Mouse (Mus musculus) liver, embryonic 16.5 days (tissue): ENCODE measurements around the gene Gm11084. TPM values are rescaled to one million over a fixed set of nuclear protein-coding genes. Genes with fewer than 3 reads are reported as not detected.
"Not testable (repeated sequence)": the region's sequence is repeated elsewhere in the genome, so short reads cannot be mapped to it uniquely, and the experiment has no call there.

Source experiments
- ATAC-seq: fragments of 200-750 bp; cut with Nextera tagmentation; 2 replicates; pipeline ENCODE4 v1.8.0; 2017; ENCODE audit warnings: low read depth, mild to moderate bottlenecking, moderate number of reproducible peaks, moderate library complexity
- H3K27ac ChIP-seq: fragments of 300-500 bp; sonication (generic); 2 replicates; pipeline ENCODE4 v1.5.1; 2014; ENCODE audit warnings: mild to moderate bottlenecking, low read length
- H3K27me3 ChIP-seq: fragments of 300-500 bp; sonication (generic); 2 replicates; pipeline ENCODE4 v1.6.1; 2014; ENCODE audit warnings: low read depth, low read length, mixed read lengths; ENCODE audit not compliant: control insufficient read depth, insufficient read depth
- H3K36me3 ChIP-seq: fragments of 300-500 bp; sonication (generic); 2 replicates; pipeline ENCODE4 v1.6.1; 2014; ENCODE audit warnings: mild to moderate bottlenecking; ENCODE audit not compliant: control insufficient read depth, insufficient read depth
- H3K4me1 ChIP-seq: fragments of 300-500 bp; sonication (generic); 2 replicates; pipeline ENCODE4 v1.6.1; 2014; ENCODE audit warnings: low read depth, low read length, mixed read lengths; ENCODE audit not compliant: control insufficient read depth
- H3K4me2 ChIP-seq: fragments of 300-500 bp; sonication (generic); 2 replicates; pipeline ENCODE4 v1.6.1; 2014; ENCODE audit warnings: low read depth, low read length, mixed read lengths
- H3K4me3 ChIP-seq: fragments of 300-500 bp; sonication (generic); 2 replicates; pipeline ENCODE4 v1.5.1; 2014; ENCODE audit warnings: low read depth, mild to moderate bottlenecking, low read length
- H3K9ac ChIP-seq: fragments of 300-500 bp; sonication (generic); 2 replicates; pipeline ENCODE4 v1.6.1; 2014; ENCODE audit warnings: low read depth, low read length
- H3K9me3 ChIP-seq: fragments of 300-500 bp; sonication (generic); replicated peaks from 2 replicates; pipeline ENCODE4 v1.6.1; 2016; ENCODE audit warnings: low read length; ENCODE audit not compliant: control insufficient read depth
- WGBS: fragments of 180-500 bp; shearing (Covaris S2); extraction: QIAGEN DNeasy Blood & Tissue Kit; methylation state at CpG from one replicate; pipeline ENCODE4 v1.1.7; 2014; ENCODE audit not compliant: insufficient replicate concordance; 5-methylcytosine and 5-hydroxymethylcytosine counted together
- polyA plus RNA-seq: library from polyadenylated mRNA; unstranded; fragments of >200 nt; fragmentation: Nextera tagmentation; extraction: Ambion mirVana; gene quantifications from 2 replicates; pipeline ENCODE4 v1.2.1, GENCODE M21; 2015

Gene Gm11084
- polyA plus RNA-seq, 1 experiment from 2014 or later: not detected

GRCm38 (mm10) chr2:73000194-73000593 lies 13.7 kb upstream of the Gm11084 start:
- Histone ChIP-seq H3K27ac (peak overlapping the region; percentile 41; the same call in 1 of the 2 replicates), H3K4me1 (peaks cover 57% of the 10 kb centered on the region)
- 31% methylated on average over 8 of the region's 8 CpGs for WGBS

GRCm38 (mm10) chr2:72997586-72997985 lies 11.1 kb upstream of the Gm11084 start:
- no peak overlapping the region for H3K9ac ChIP-seq

More at GRCm38 (mm10) chr2:73000194-73000593, 13.7 kb upstream of the Gm11084 start:
- H3K9me3 ChIP-seq: no peaks in the 10 kb centered on the region
- peak overlapping the region; percentile 18; the same call in 1 of the 2 replicates for H3K9ac ChIP-seq
- ATAC-seq: no peak
- H3K36me3 ChIP-seq: no peaks in the 10 kb centered on the region
- H3K27me3 ChIP-seq: no peaks in the 10 kb centered on the region
- H3K4me3 ChIP-seq: no peak overlapping the region
- no peak overlapping the region for H3K4me2 ChIP-seq

GRCm38 (mm10) chr2:72996808-72997378 lies 10.4 kb upstream of the Gm11084 start:
- 39% methylated on average over 9 of the region's 9 CpGs for WGBS
- H3K27ac ChIP-seq: no peak overlapping the region
- no peaks in the 10 kb centered on the region for H3K9me3 ChIP-seq
- no peaks in the 10 kb centered on the region for H3K36me3 ChIP-seq
- H3K4me2 ChIP-seq: 0 out of 2 replicates have a peak overlapping the region, but pooled peaks have one; percentile 0
- H3K9ac ChIP-seq: 0 out of 2 replicates have a peak overlapping the region, but pooled peaks have one; percentile 2
- no peaks in the 10 kb centered on the region for H3K27me3 ChIP-seq
- peak; percentile 65 for ATAC-seq
- H3K4me3 ChIP-seq: no peak overlapping the region
- peaks cover 24% of the 10 kb centered on the region for H3K4me1 ChIP-seq

More at GRCm38 (mm10) chr2:72997586-72997985, 11.1 kb upstream of the Gm11084 start:
- whole genome bisulfite sequencing: 72% methylated on average over 4 of the region's 4 CpGs
- no peak for ATAC-seq
- peaks cover 31% of the 10 kb centered on the region for H3K4me1 ChIP-seq
- no peak overlapping the region for H3K4me3 ChIP-seq
- H3K4me2 ChIP-seq: no peak overlapping the region
- H3K27me3 ChIP-seq: no peaks in the 10 kb centered on the region
- no peaks in the 10 kb centered on the region for H3K36me3 ChIP-seq
- no peaks in the 10 kb centered on the region for H3K9me3 ChIP-seq
- H3K27ac ChIP-seq: no peak overlapping the region

GRCm38 (mm10) chr2:72995346-72996097 lies 9.0 kb upstream of the Gm11084 start:
- H3K4me1 ChIP-seq: peaks cover 14% of the 10 kb centered on the region
- no peaks in the 10 kb centered on the region for H3K9me3 ChIP-seq
- no peak overlapping the region for H3K9ac ChIP-seq
- H3K27ac ChIP-seq: peak overlapping the region; percentile 26; the same call in 1 of the 2 replicates
- no peaks in the 10 kb centered on the region for H3K27me3 ChIP-seq
- 64% methylated on average over 9 of the region's 9 CpGs for WGBS
- ATAC-seq: no peak
- H3K36me3 ChIP-seq: no peaks in the 10 kb centered on the region
- no peak overlapping the region for H3K4me3 ChIP-seq
- H3K4me2 ChIP-seq: no peak overlapping the region

GRCm38 (mm10) chr2:72994165-72994564 lies 7.6 kb upstream of the Gm11084 start:
- Histone ChIP-seq H3K9me3 (no peaks in the 10 kb centered on the region), H3K4me3 (no peak overlapping the region), H3K4me1 (peaks cover 10% of the 10 kb centered on the region), H3K9ac (no peak overlapping the region), H3K4me2 (no peak overlapping the region), H3K27me3 (no peaks in the 10 kb centered on the region), H3K27ac (no peak overlapping the region), H3K36me3 (0 out of 2 replicates have a peak, but pooled peaks cover 1% of the 10 kb centered on the region)
- ATAC-seq: no peak
- WGBS: 54% methylated on average over 2 of the region's 2 CpGs

- Histone ChIP-seq H3K27me3 (no peaks in the 10 kb centered on the region), H3K4me2 (no peak overlapping the region), H3K4me3 (no peak overlapping the region), H3K4me1 (peaks cover 7% of the 10 kb centered on the region), H3K9ac (no peak overlapping the region), H3K9me3 (no peaks in the 10 kb centered on the region), H3K36me3 (0 out of 2 replicates have a peak, but pooled peaks cover 2% of the 10 kb centered on the region), H3K27ac (no peak overlapping the region)
- no peak for ATAC-seq
- 89% methylated on average over 17 of the region's 17 CpGs for WGBS
Measured at GRCm38 (mm10) chr2:72992497-72992896, 6.0 kb upstream of the Gm11084 start.

GRCm38 (mm10) chr2:72988945-72989344 lies 2.4 kb upstream of the Gm11084 start:
- WGBS: 74% methylated on average over 9 of the region's 9 CpGs
- not testable (repeated sequence) for H3K9ac ChIP-seq, H3K27me3 ChIP-seq, H3K4me3 ChIP-seq, H3K4me2 ChIP-seq, ATAC-seq, H3K27ac ChIP-seq, H3K4me1 ChIP-seq, H3K36me3 ChIP-seq, H3K9me3 ChIP-seq

GRCm38 (mm10) chr2:72985516-72985915 lies 1.0 kb downstream of the Gm11084 start:
- 0 out of 2 replicates have a peak, but pooled peaks cover 2% of the 10 kb centered on the region for H3K36me3 ChIP-seq
- no peaks in the 10 kb centered on the region for H3K9me3 ChIP-seq
- peaks cover 10% of the 10 kb centered on the region for H3K4me1 ChIP-seq
- no peaks in the 10 kb centered on the region for H3K27me3 ChIP-seq
- H3K9ac ChIP-seq: no peak overlapping the region
- no peak overlapping the region for H3K4me2 ChIP-seq
- no peak overlapping the region for H3K4me3 ChIP-seq
- 53% methylated on average over 1 of the region's 1 CpGs for WGBS
- H3K27ac ChIP-seq: no peak overlapping the region
- no peak for ATAC-seq

GRCm38 (mm10) chr2:72984806-72985205 lies 1.7 kb downstream of the Gm11084 start:
- Histone ChIP-seq H3K27me3 (no peaks in the 10 kb centered on the region), H3K4me1 (peaks cover 10% of the 10 kb centered on the region), H3K4me2 (no peak overlapping the region), H3K36me3 (0 out of 2 replicates have a peak, but pooled peaks cover 2% of the 10 kb centered on the region), H3K9me3 (no peaks in the 10 kb centered on the region), H3K9ac (no peak overlapping the region), H3K4me3 (no peak overlapping the region), H3K27ac (no peak overlapping the region; the same call in 1 of the 2 replicates)
- no peak for ATAC-seq
- 69% methylated on average over 4 of the region's 4 CpGs for WGBS
